Mouse (Mus musculus): ENCODE results near the gene Rgs11. TPM values are rescaled to one million over a fixed set of nuclear protein-coding genes. Genes with fewer than 3 reads are reported as not detected.

The Rgs11 gene
- polyA plus RNA-seq, 1 experiment from 2014 or later: 24.4 TPM

GRCm38 (mm10) chr17:26232863-26233262 lies 30.1 kb downstream of the Rgs11 start:
- no peaks in the 10 kb centered on the region for H3K36me3 ChIP-seq (ENCODE audit: control insufficient read depth, insufficient read depth, low read length)
- H3K4me3 ChIP-seq (ENCODE audit: low read depth, low read length): no peak overlapping the region
- H3K4me2 ChIP-seq (replicated peaks; ENCODE audit: low read depth): no peak overlapping the region
- ATAC-seq (ENCODE audit: low FRiP score, low TSS enrichment) (no peak), DNase-seq (ENCODE audit: low spot score) (no peak)
- TF ChIP-seq EP300 (optimal IDR thresholded peaks at IDR 0.05) (no peak), CTCF (IDR thresholded peaks at IDR 0.05; ENCODE audit: low read depth) (peak; percentile 62)
- no peak overlapping the region for H3K9ac ChIP-seq (ENCODE audit: low read length)
- no peaks in the 10 kb centered on the region for H3K9me3 ChIP-seq (ENCODE audit: control insufficient read depth, low read length)
- no peak overlapping the region for H3K27ac ChIP-seq (replicated peaks)
- H3K4me1 ChIP-seq (replicated peaks; ENCODE audit: control insufficient read depth, insufficient read depth): 0 out of 2 replicates have a peak, but pooled peaks cover 2% of the 10 kb centered on the region
- 68% methylated on average over 8 of the region's 8 CpGs for WGBS
- no peaks in the 10 kb centered on the region for H3K27me3 ChIP-seq (ENCODE audit: control insufficient read depth, insufficient read depth, low read length)

- Histone ChIP-seq H3K4me1 (replicated peaks; ENCODE audit: control insufficient read depth, insufficient read depth) (0 out of 2 replicates have a peak, but pooled peaks cover 2% of the 10 kb centered on the region), H3K9me3 (ENCODE audit: control insufficient read depth, low read length) (no peaks in the 10 kb centered on the region), H3K27ac (replicated peaks) (no peak overlapping the region), H3K9ac (ENCODE audit: low read length) (no peak overlapping the region), H3K4me3 (ENCODE audit: low read depth, low read length) (no peak overlapping the region), H3K27me3 (ENCODE audit: control insufficient read depth, insufficient read depth, low read length) (no peaks in the 10 kb centered on the region), H3K4me2 (replicated peaks; ENCODE audit: low read depth) (no peak overlapping the region), H3K36me3 (ENCODE audit: control insufficient read depth, insufficient read depth, low read length) (no peaks in the 10 kb centered on the region)
- WGBS: 81% methylated on average over 8 of the region's 8 CpGs
- ATAC-seq (ENCODE audit: low FRiP score, low TSS enrichment): no peak
- DNase-seq (ENCODE audit: low spot score): no peak
- no peak for TF ChIP-seq CTCF (IDR thresholded peaks at IDR 0.05; ENCODE audit: low read depth)
- TF ChIP-seq EP300 (optimal IDR thresholded peaks at IDR 0.05): no peak
These were observed 31.6 kb downstream of the Rgs11 start for GRCm38 (mm10) chr17:26234386-26234785.

DNA sequence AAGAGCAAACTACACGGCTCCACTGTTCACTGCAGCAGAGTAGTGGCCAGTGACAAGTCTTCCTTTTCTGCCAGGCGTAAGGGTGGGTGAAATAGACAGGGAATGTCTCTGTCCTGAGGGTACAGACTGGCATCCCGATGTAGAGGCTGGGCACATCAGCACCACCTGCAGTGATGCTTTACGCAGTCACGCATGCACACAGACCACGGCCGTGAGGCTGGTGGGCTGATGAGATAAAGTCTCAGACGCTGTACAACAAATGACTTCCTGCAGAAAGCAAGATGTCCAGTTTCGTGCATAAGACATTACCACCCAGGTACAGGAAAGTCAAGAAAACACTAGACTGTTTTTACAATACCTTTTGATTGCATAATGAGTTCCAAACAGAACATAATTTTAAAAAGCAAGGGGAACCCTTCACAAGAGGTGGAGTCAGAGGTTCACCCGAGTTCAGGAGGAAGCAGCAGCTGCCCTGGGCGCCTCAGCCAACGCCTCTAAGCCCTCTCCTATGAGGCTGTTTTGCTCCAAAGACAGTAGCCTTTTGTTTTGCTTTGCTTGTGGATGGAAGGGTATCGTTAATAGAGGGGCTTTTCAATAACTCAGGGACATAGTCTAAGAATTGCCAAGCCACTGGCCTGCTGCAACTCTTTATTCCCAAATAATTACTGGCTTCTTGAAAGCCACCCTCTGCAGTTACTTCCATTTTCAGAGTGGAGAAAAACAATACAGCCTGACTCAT lies 32.5 kb downstream of the Rgs11 start:
- Histone ChIP-seq H3K4me1 (replicated peaks; ENCODE audit: control insufficient read depth, insufficient read depth) (peaks cover 2% of the 10 kb centered on the region; the same call in 1 of the 2 replicates), H3K27me3 (ENCODE audit: control insufficient read depth, insufficient read depth, low read length) (no peaks in the 10 kb centered on the region), H3K9me3 (ENCODE audit: control insufficient read depth, low read length) (no peaks in the 10 kb centered on the region), H3K4me2 (replicated peaks; ENCODE audit: low read depth) (no peak overlapping the region), H3K27ac (replicated peaks) (peak overlapping the region; percentile 37), H3K36me3 (ENCODE audit: control insufficient read depth, insufficient read depth, low read length) (no peaks in the 10 kb centered on the region), H3K9ac (ENCODE audit: low read length) (no peak overlapping the region), H3K4me3 (ENCODE audit: low read depth, low read length) (no peak overlapping the region)
- no peak for TF ChIP-seq CTCF (IDR thresholded peaks at IDR 0.05; ENCODE audit: low read depth)
- TF ChIP-seq EP300 (optimal IDR thresholded peaks at IDR 0.05): no peak
- no peak for DNase-seq (ENCODE audit: low spot score)
- ATAC-seq (ENCODE audit: low FRiP score, low TSS enrichment): no peak
- 60% methylated on average over 13 of the region's 13 CpGs for WGBS

DNA sequence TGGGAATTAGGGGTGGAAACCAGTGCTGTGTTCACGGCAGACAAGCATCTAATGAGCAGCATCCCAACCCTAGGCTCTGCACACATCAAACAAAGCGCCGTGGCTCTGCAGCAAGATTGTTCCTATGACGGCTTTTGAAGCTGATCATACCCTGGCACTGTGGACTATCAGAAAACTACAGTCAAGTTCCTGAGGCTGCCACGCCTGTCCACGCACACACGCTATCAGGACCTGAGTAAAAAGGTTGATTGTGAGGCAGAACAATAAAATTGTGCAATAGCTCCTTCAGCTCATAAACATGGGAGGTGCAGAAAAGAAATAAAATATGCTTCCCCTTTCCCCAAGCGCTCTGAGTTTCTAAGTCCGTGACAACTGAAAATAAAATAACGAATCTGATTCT lies 34.9 kb downstream of the Rgs11 start:
- Histone ChIP-seq H3K4me2 (replicated peaks; ENCODE audit: low read depth) (no peak overlapping the region), H3K27ac (replicated peaks) (no peak overlapping the region), H3K9me3 (ENCODE audit: control insufficient read depth, low read length) (no peaks in the 10 kb centered on the region), H3K4me3 (ENCODE audit: low read depth, low read length) (no peak overlapping the region), H3K9ac (ENCODE audit: low read length) (no peak overlapping the region), H3K27me3 (ENCODE audit: control insufficient read depth, insufficient read depth, low read length) (no peaks in the 10 kb centered on the region), H3K36me3 (ENCODE audit: control insufficient read depth, insufficient read depth, low read length) (no peaks in the 10 kb centered on the region), H3K4me1 (replicated peaks; ENCODE audit: control insufficient read depth, insufficient read depth) (peaks cover 2% of the 10 kb centered on the region; the same call in 1 of the 2 replicates)
- TF ChIP-seq EP300 (optimal IDR thresholded peaks at IDR 0.05) (no peak), CTCF (IDR thresholded peaks at IDR 0.05; ENCODE audit: low read depth) (no peak)
- 54% methylated on average over 10 of the region's 10 CpGs for WGBS
- ATAC-seq (ENCODE audit: low FRiP score, low TSS enrichment) (peak; percentile 89), DNase-seq (ENCODE audit: low spot score) (peak; percentile 70)

DNA sequence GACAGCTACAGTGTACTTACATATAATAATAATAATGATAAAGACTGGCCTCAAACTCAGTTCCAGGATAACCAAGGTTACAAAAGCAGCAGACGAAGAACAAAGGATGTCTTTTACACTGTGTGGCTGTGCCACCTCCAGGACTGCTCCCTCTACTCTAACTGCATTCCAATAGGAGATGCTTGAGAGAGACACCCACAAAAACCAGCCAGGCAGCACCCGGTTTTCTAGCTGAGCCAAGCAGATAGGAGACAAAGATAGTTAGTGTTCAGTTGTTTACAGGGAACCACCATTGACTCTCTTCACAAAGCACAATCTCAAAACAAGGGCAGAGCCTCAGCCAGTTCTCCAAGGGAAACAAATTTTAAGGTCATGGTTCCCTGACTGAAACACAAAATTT lies 36.8 kb downstream of the Rgs11 start:
- DNase-seq (ENCODE audit: low spot score): no peak
- no peaks in the 10 kb centered on the region for H3K9me3 ChIP-seq (ENCODE audit: control insufficient read depth, low read length)
- H3K9ac ChIP-seq (ENCODE audit: low read length): no peak overlapping the region
- WGBS: 60% methylated on average over 2 of the region's 2 CpGs
- H3K27ac ChIP-seq (replicated peaks): peak overlapping the region; percentile 20; the same call in 1 of the 2 replicates
- TF ChIP-seq EP300 (optimal IDR thresholded peaks at IDR 0.05) (no peak), CTCF (IDR thresholded peaks at IDR 0.05; ENCODE audit: low read depth) (no peak)
- no peaks in the 10 kb centered on the region for H3K27me3 ChIP-seq (ENCODE audit: control insufficient read depth, insufficient read depth, low read length)
- ATAC-seq (ENCODE audit: low FRiP score, low TSS enrichment): no peak
- H3K36me3 ChIP-seq (ENCODE audit: control insufficient read depth, insufficient read depth, low read length): no peaks in the 10 kb centered on the region
- H3K4me2 ChIP-seq (replicated peaks; ENCODE audit: low read depth): no peak overlapping the region
- no peak overlapping the region for H3K4me3 ChIP-seq (ENCODE audit: low read depth, low read length)
- peaks cover 2% of the 10 kb centered on the region for H3K4me1 ChIP-seq (replicated peaks; ENCODE audit: control insufficient read depth, insufficient read depth)

DNA sequence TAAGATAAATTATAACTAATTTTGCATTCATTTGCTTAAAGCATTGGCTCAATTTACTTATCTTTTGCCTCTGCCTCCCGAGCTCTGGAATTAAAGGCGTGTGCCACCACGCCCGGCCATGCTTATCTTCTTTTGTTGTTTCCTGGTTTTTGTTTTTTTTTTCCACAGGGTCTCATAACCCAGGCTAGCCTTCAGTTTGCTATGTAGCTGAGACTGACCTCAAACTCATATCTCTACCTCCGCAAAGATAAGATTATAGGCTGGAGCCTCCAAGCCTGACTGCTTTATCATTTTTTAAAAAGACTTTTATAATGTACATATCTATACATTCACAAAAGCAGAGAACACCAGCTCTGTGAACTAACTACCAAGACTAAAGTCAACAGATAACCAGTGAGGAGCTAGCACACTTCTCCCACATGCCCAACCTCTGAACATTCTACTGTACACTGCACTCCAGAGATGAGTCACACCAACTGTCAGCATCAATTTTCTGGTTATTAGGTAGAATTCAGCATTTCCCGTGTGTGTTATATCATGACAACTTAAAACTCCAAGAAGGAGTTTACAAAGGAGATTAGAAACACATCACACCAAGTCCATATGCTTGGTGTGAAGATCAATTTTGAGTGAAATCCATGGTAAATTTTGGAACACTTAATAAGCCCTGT lies 37.5 kb downstream of the Rgs11 start:
- H3K9me3 ChIP-seq (ENCODE audit: control insufficient read depth, low read length): no peaks in the 10 kb centered on the region
- H3K27ac ChIP-seq (replicated peaks): peak overlapping the region; percentile 41; the same call in 1 of the 2 replicates
- WGBS: 52% methylated on average over 6 of the region's 6 CpGs
- no peaks in the 10 kb centered on the region for H3K36me3 ChIP-seq (ENCODE audit: control insufficient read depth, insufficient read depth, low read length)
- H3K27me3 ChIP-seq (ENCODE audit: control insufficient read depth, insufficient read depth, low read length): no peaks in the 10 kb centered on the region
- TF ChIP-seq CTCF (IDR thresholded peaks at IDR 0.05; ENCODE audit: low read depth) (no peak), EP300 (optimal IDR thresholded peaks at IDR 0.05) (no peak)
- no peak overlapping the region for H3K4me3 ChIP-seq (ENCODE audit: low read depth, low read length)
- DNase-seq (ENCODE audit: low spot score) (no peak), ATAC-seq (ENCODE audit: low FRiP score, low TSS enrichment) (no peak)
- H3K9ac ChIP-seq (ENCODE audit: low read length): no peak overlapping the region
- peaks cover 2% of the 10 kb centered on the region for H3K4me1 ChIP-seq (replicated peaks; ENCODE audit: control insufficient read depth, insufficient read depth)
- no peak overlapping the region for H3K4me2 ChIP-seq (replicated peaks; ENCODE audit: low read depth)
